Mouse (Mus musculus) heart, adult 2 months (tissue): Measurements from ENCODE around the gene 1700037C18Rik. TPM values are rescaled to one million over a fixed set of nuclear protein-coding genes. Genes with fewer than 3 reads are reported as not detected.

Experiments used
- DNase-seq, 2 experiments: peaks; one replicate each; pipeline ENCODE4 v3.0.0; 2021
- H3K27ac ChIP-seq: fragments of 200-600 bp; 2 replicates; pipeline ENCODE4 v1.8.1; 2022
- H3K27me3 ChIP-seq: fragments of 200-500 bp; 2 replicates; pipeline ENCODE4 v1.6.1; 2012; ENCODE audit warnings: mild to moderate bottlenecking, low read length, inconsistent platforms, mixed read lengths; ENCODE audit not compliant: control insufficient read depth, insufficient read depth
- H3K36me3 ChIP-seq: fragments of 200-500 bp; 2 replicates; pipeline ENCODE4 v1.6.1; 2012; ENCODE audit warnings: low read length, inconsistent platforms; ENCODE audit not compliant: control insufficient read depth, insufficient read depth
- H3K4me1 ChIP-seq: fragments of 200-500 bp; 2 replicates; pipeline ENCODE4 v1.6.1; 2011; ENCODE audit warnings: low read length; ENCODE audit not compliant: control insufficient read depth, insufficient read depth
- H3K4me3 ChIP-seq: fragments of 200-600 bp; 2 replicates; pipeline ENCODE4 v1.8.1; 2022
- H3K79me2 ChIP-seq: fragments of 200-500 bp; replicated peaks from 2 replicates; pipeline ENCODE4 v1.6.1; 2012; ENCODE audit warnings: mild to moderate bottlenecking, inconsistent platforms, low read length, moderate library complexity, mixed read lengths; ENCODE audit not compliant: control insufficient read depth, insufficient read depth
- H3K9ac ChIP-seq: fragments of 200-500 bp; 2 replicates; pipeline ENCODE4 v1.6.1; 2012; ENCODE audit warnings: low read depth, mild to moderate bottlenecking, control low read depth, inconsistent platforms, low read length, mixed read lengths
- CTCF ChIP-seq: fragments of 200-600 bp; IDR thresholded peaks from 2 replicates; pipeline ENCODE4 v1.8.1; 2022; ENCODE audit warnings: antibody characterized with exemption, mild to moderate bottlenecking, moderate library complexity
- EP300 ChIP-seq: fragments of 200-500 bp; IDR thresholded peaks from 2 replicates; pipeline ENCODE4 v1.6.1; 2011; ENCODE audit warnings: low read depth, low read length, control low read depth; ENCODE audit not compliant: insufficient read depth
- POLR2A ChIP-seq: fragments of 200-500 bp; IDR thresholded peaks from 2 replicates; pipeline ENCODE4 v1.6.1; 2011; ENCODE audit warnings: mild to moderate bottlenecking, low read depth, low read length, control low read depth; ENCODE audit not compliant: insufficient read depth
- WGBS: fragments of 180-500 bp; shearing (Covaris S2); methylation state at CpG from one replicate; pipeline ENCODE4 v1.1.7; 2018; 5-methylcytosine and 5-hydroxymethylcytosine counted together
- intact Hi-C: fragments of 180-260 bp; cut with DNase I; formaldehyde crosslinking; loops from one replicate; pipeline ENCODE4 v1.15.1; 2025
- long read RNA-seq: library from polyadenylated mRNA; stranded (forward); transcript quantifications from one replicate; pipeline ENCODE4 v2.0.0, GENCODE M21; 2021
- polyA plus RNA-seq: library from polyadenylated mRNA; depleted of rRNA; stranded (reverse); fragments of >200 nt; gene quantifications from 2 replicates; pipeline ENCODE4 v1.2.3, GENCODE M21; 2012; rRNA removed
- total RNA-seq, 2 experiments: library from RNA; stranded (reverse); gene quantifications; 2 replicates each; pipeline ENCODE4 v1.2.3; 2021

Gene 1700037C18Rik
- total RNA-seq: 1 to 10 TPM; 2.9 TPM
- 2.9 and 5.2 TPM in 2 replicates for polyA plus RNA-seq
- long read RNA-seq, partial matches to known transcripts: 0 of 3 reads
- long read RNA-seq, other reads (novel, unspliced or antisense): 1 of 3 reads

GRCm38 (mm10) chr16:3908537-3909111 lies at the start of gene 1700037C18Rik, which contains the start of gene Cluap1:
Gene 1700037C18Rik, minus strand, starts transcription at chr16:3908689.
Gene Cluap1, plus strand, starts transcription at chr16:3908801.
- Histone ChIP-seq H3K4me3 (peak within 1 kb of the TSS; percentile 75), H3K79me2 (no peaks in the 10 kb centered on the region), H3K36me3 (peaks cover 3% of the 10 kb centered on the region), H3K27me3 (no peaks in the 10 kb centered on the region), H3K9ac (peak within 1 kb of the TSS; percentile 79), H3K27ac (peak within 1 kb of the TSS; percentile 90), H3K4me1 (no peaks in the 10 kb centered on the region)
- WGBS: under 1% methylated on average over 33 of the region's 33 CpGs
- peak; percentile 52; the same call in 1 of the 2 replicates for TF ChIP-seq EP300
- TF ChIP-seq CTCF: peak; percentile 94
- TF ChIP-seq POLR2A: peak; percentile 82
- intact Hi-C loops: loop anchor here (1.0 to 2.0 kb wide), 4 partner anchors 24 to 94 kb away; partner anchors contain the start of genes Gm20695, Slx4, Zfp174 and Zfp597
- DNase-seq: peak; percentile 90 to 96

DNA sequence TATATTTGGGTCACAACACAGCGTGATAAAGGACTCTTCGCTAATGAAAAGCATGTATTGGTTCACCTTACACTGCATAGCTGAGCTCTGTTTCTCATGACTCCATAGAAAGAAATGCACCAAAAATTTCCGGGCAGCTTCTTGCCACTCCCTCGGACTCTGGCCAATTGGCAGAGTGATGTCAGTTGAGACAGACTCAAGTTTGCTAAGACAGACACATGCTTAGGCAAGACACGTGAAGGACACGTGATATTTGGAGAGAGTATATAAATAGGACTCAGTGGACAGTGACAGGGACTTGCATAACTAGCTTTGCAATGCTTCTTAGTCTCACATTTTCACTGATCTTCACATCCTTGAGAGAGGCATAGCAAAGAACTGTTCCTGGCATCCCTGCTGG lies 47.9 kb upstream of the 1700037C18Rik start:
- no peaks in the 10 kb centered on the region for H3K27me3 ChIP-seq
- intact Hi-C loops: no loop called here
- H3K36me3 ChIP-seq: no peaks in the 10 kb centered on the region
- no peak overlapping the region for H3K4me3 ChIP-seq
- no peak overlapping the region for H3K27ac ChIP-seq
- WGBS: 59% methylated on average over 6 of the region's 6 CpGs
- peak in 1 of 2 experiments; percentile 65 for DNase-seq
- H3K4me1 ChIP-seq: peaks cover 2% of the 10 kb centered on the region
- no peak overlapping the region for H3K9ac ChIP-seq
- H3K79me2 ChIP-seq: no peaks in the 10 kb centered on the region
- no peak for TF ChIP-seq POLR2A
- TF ChIP-seq CTCF: no peak

- no peak overlapping the region for H3K9ac ChIP-seq
- no peak overlapping the region for H3K4me3 ChIP-seq
- H3K4me1 ChIP-seq: no peaks in the 10 kb centered on the region
- no peaks in the 10 kb centered on the region for H3K27me3 ChIP-seq
- H3K79me2 ChIP-seq: no peaks in the 10 kb centered on the region
- no peak for DNase-seq
- intact Hi-C loops: no loop called here
- 95% methylated on average over 1 of the region's 1 CpGs for WGBS
- H3K27ac ChIP-seq: no peak overlapping the region
- H3K36me3 ChIP-seq: no peaks in the 10 kb centered on the region
- TF ChIP-seq EP300 (no peak), CTCF (no peak), POLR2A (no peak)
Measured at GRCm38 (mm10) chr16:3951141-3951540, 42.7 kb upstream of the 1700037C18Rik start.

DNA sequence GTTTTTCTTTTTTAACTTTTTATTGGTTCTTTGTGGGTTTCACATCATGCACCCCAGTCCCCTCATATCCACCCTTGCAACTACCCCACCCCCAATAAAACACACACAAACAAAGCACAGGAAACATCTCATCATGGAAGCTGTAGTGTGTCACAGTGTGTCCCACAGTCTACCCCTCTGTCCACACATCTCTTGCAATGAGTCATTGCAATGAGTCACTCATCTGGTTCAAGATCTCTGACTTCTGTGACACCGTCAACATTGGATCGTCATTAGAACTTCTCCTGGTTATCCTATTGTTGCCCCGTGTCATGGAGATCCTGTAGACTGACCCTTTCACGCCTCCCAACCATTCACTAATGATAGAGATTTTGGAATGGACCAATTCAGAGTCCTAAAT lies 26.2 kb upstream of the 1700037C18Rik start:
- H3K4me3 ChIP-seq: no peak overlapping the region
- TF ChIP-seq POLR2A (no peak), CTCF (no peak), EP300 (no peak)
- WGBS: 70% methylated on average over 4 of the region's 4 CpGs
- no peaks in the 10 kb centered on the region for H3K36me3 ChIP-seq
- intact Hi-C loops: no loop called here
- DNase-seq: no peak
- H3K4me1 ChIP-seq: no peaks in the 10 kb centered on the region
- H3K79me2 ChIP-seq: no peaks in the 10 kb centered on the region
- no peaks in the 10 kb centered on the region for H3K27me3 ChIP-seq
- no peak overlapping the region for H3K9ac ChIP-seq
- no peak overlapping the region for H3K27ac ChIP-seq

- Histone ChIP-seq H3K4me1 (no peaks in the 10 kb centered on the region), H3K27ac (no peak overlapping the region), H3K27me3 (no peaks in the 10 kb centered on the region), H3K36me3 (no peaks in the 10 kb centered on the region), H3K79me2 (no peaks in the 10 kb centered on the region), H3K4me3 (no peak overlapping the region), H3K9ac (no peak overlapping the region)
- no peak for DNase-seq
- WGBS: 84% methylated on average over 1 of the region's 1 CpGs
- intact Hi-C loops: no loop called here
- TF ChIP-seq CTCF (no peak), POLR2A (no peak), EP300 (no peak)
Measured at GRCm38 (mm10) chr16:3934091-3934490, 25.6 kb upstream of the 1700037C18Rik start.

GRCm38 (mm10) chr16:3933536-3933935 lies 25.0 kb upstream of the 1700037C18Rik start:
- no peaks in the 10 kb centered on the region for H3K79me2 ChIP-seq
- no peak overlapping the region for H3K27ac ChIP-seq
- 90% methylated on average over 6 of the region's 6 CpGs for WGBS
- intact Hi-C loops: no loop called here
- H3K4me1 ChIP-seq: no peaks in the 10 kb centered on the region
- no peak overlapping the region for H3K9ac ChIP-seq
- no peak for DNase-seq
- H3K27me3 ChIP-seq: no peaks in the 10 kb centered on the region
- no peak overlapping the region for H3K4me3 ChIP-seq
- no peaks in the 10 kb centered on the region for H3K36me3 ChIP-seq
- TF ChIP-seq CTCF (no peak), EP300 (no peak), POLR2A (no peak)
